Mouse (Mus musculus): ENCODE measurements around the gene Gm20388. TPM values are rescaled to one million over a fixed set of nuclear protein-coding genes. Genes with fewer than 3 reads are reported as not detected.
"Not testable (repeated sequence)": the region's sequence is repeated elsewhere in the genome, so short reads cannot be mapped to it uniquely, and the experiment has no call there.

The Gm20388 gene
- polyA plus RNA-seq, 1 experiment from 2014 or later, result 4.4 TPM

- Histone ChIP-seq H3K4me3 (replicated peaks) (no peak overlapping the region), H3K9ac (replicated peaks) (no peak overlapping the region), H3K27me3 (no peaks in the 10 kb centered on the region; the same call in 1 of the 2 replicates), H3K4me1 (replicated peaks) (peaks cover 12% of the 10 kb centered on the region), H3K27ac (no peak overlapping the region), H3K9me3 (no peaks in the 10 kb centered on the region), H3K36me3 (no peaks in the 10 kb centered on the region), H3K4me2 (replicated peaks) (no peak overlapping the region)
- ATAC-seq, result no peak
- 92% methylated on average over 18 of the region's 18 CpGs for WGBS
Observed at GRCm38 (mm10) chr8:121661631-121662357, 1751.2 kb downstream of the Gm20388 start.

- H3K4me3 ChIP-seq (replicated peaks), result no peak overlapping the region
- H3K9me3 ChIP-seq, result no peaks in the 10 kb centered on the region
- no peaks in the 10 kb centered on the region; the same call in 1 of the 2 replicates for H3K27me3 ChIP-seq
- no peak overlapping the region for H3K9ac ChIP-seq (replicated peaks)
- H3K36me3 ChIP-seq, result no peaks in the 10 kb centered on the region
- 95% methylated on average over 12 of the region's 12 CpGs for WGBS
- no peak overlapping the region for H3K4me2 ChIP-seq (replicated peaks)
- peaks cover 12% of the 10 kb centered on the region for H3K4me1 ChIP-seq (replicated peaks)
- H3K27ac ChIP-seq, result no peak overlapping the region
- ATAC-seq, result no peak
Observed at GRCm38 (mm10) chr8:121663101-121663500, 1752.5 kb downstream of the Gm20388 start.

- ATAC-seq, result peak; percentile 64; the same call in 1 of the 2 replicates
- 5% methylated on average over 16 of the region's 16 CpGs for WGBS
- Histone ChIP-seq H3K9me3 (no peaks in the 10 kb centered on the region), H3K4me3 (replicated peaks) (no peak overlapping the region; the same call in 1 of the 2 replicates), H3K27ac (peak overlapping the region; percentile 74), H3K36me3 (no peaks in the 10 kb centered on the region), H3K4me1 (replicated peaks) (peaks cover 27% of the 10 kb centered on the region), H3K27me3 (no peaks in the 10 kb centered on the region; the same call in 1 of the 2 replicates), H3K4me2 (replicated peaks) (peak overlapping the region; percentile 38), H3K9ac (replicated peaks) (peak overlapping the region; percentile 52)
Observed at GRCm38 (mm10) chr8:121665329-121665728, 1754.7 kb downstream of the Gm20388 start.

- not testable (repeated sequence) for H3K27me3 ChIP-seq; H3K4me3 ChIP-seq (replicated peaks); H3K36me3 ChIP-seq; H3K9me3 ChIP-seq; H3K4me2 ChIP-seq (replicated peaks)
- Histone ChIP-seq H3K9ac (replicated peaks) (peak overlapping the region; percentile 17), H3K4me1 (replicated peaks) (peaks cover 27% of the 10 kb centered on the region), H3K27ac (peak overlapping the region; percentile 51; the same call in 1 of the 2 replicates)
- ATAC-seq, result 0 out of 2 replicates have a peak, but pooled peaks have one; percentile 2
- 73% methylated on average over 9 of the region's 9 CpGs for WGBS
Observed at GRCm38 (mm10) chr8:121667936-121668500, 1757.4 kb downstream of the Gm20388 start.

- peak overlapping the region; percentile 51; the same call in 1 of the 2 replicates for H3K27ac ChIP-seq
- peaks cover 27% of the 10 kb centered on the region for H3K4me1 ChIP-seq (replicated peaks)
- no peak overlapping the region for H3K4me2 ChIP-seq (replicated peaks)
- peak; percentile 35 for ATAC-seq
- no peaks in the 10 kb centered on the region for H3K27me3 ChIP-seq
- peak overlapping the region; percentile 17 for H3K9ac ChIP-seq (replicated peaks)
- 47% methylated on average over 6 of the region's 6 CpGs for WGBS
- no peak overlapping the region for H3K4me3 ChIP-seq (replicated peaks)
- H3K9me3 ChIP-seq, result no peaks in the 10 kb centered on the region
- H3K36me3 ChIP-seq, result no peaks in the 10 kb centered on the region
Observed at GRCm38 (mm10) chr8:121668553-121668952, 1757.9 kb downstream of the Gm20388 start.

GRCm38 (mm10) chr8:121669208-121669607 is 1758.6 kb downstream of the Gm20388 start:
- Histone ChIP-seq H3K27ac (no peak overlapping the region), H3K9ac (replicated peaks) (peak overlapping the region; percentile 17; the same call in 1 of the 2 replicates), H3K4me2 (replicated peaks) (no peak overlapping the region), H3K9me3 (no peaks in the 10 kb centered on the region), H3K4me3 (replicated peaks) (no peak overlapping the region), H3K36me3 (no peaks in the 10 kb centered on the region), H3K27me3 (no peaks in the 10 kb centered on the region), H3K4me1 (replicated peaks) (peaks cover 27% of the 10 kb centered on the region)
- WGBS, result 27% methylated on average over 8 of the region's 8 CpGs
- ATAC-seq, result no peak

- 61% methylated on average over 4 of the region's 4 CpGs for WGBS
- H3K27me3 ChIP-seq, result no peaks in the 10 kb centered on the region
- 0 out of 2 replicates have a peak, but pooled peaks have one; percentile 2 for ATAC-seq
Observed at GRCm38 (mm10) chr8:121673153-121673552, 1762.5 kb downstream of the Gm20388 start.

GRCm38 (mm10) chr8:121673917-121674316 is 1763.3 kb downstream of the Gm20388 start:
- Histone ChIP-seq H3K4me2 (replicated peaks) (no peak overlapping the region), H3K9me3 (no peaks in the 10 kb centered on the region), H3K36me3 (no peaks in the 10 kb centered on the region), H3K9ac (replicated peaks) (no peak overlapping the region), H3K4me1 (replicated peaks) (peaks cover 6% of the 10 kb centered on the region), H3K4me3 (replicated peaks) (no peak overlapping the region), H3K27ac (peak overlapping the region; percentile 12), H3K27me3 (no peaks in the 10 kb centered on the region)
- 75% methylated on average over 5 of the region's 5 CpGs for WGBS
- ATAC-seq, result peak; percentile 84

More at GRCm38 (mm10) chr8:121673153-121673552, 1762.5 kb downstream of the Gm20388 start:
- H3K4me2 ChIP-seq (replicated peaks), result no peak overlapping the region
- H3K4me3 ChIP-seq (replicated peaks), result no peak overlapping the region
- H3K9ac ChIP-seq (replicated peaks), result no peak overlapping the region
- peak overlapping the region; percentile 12; the same call in 1 of the 2 replicates for H3K27ac ChIP-seq
- no peaks in the 10 kb centered on the region for H3K36me3 ChIP-seq
- no peaks in the 10 kb centered on the region for H3K9me3 ChIP-seq
- H3K4me1 ChIP-seq (replicated peaks), result peaks cover 14% of the 10 kb centered on the region

GRCm38 (mm10) chr8:121674524-121674923 is 1763.9 kb downstream of the Gm20388 start:
- Histone ChIP-seq H3K27ac (no peak overlapping the region), H3K9me3 (no peaks in the 10 kb centered on the region), H3K36me3 (no peaks in the 10 kb centered on the region), H3K4me1 (replicated peaks) (peaks cover under 1% of the 10 kb centered on the region; the same call in 1 of the 2 replicates), H3K4me3 (replicated peaks) (no peak overlapping the region), H3K4me2 (replicated peaks) (no peak overlapping the region), H3K27me3 (no peaks in the 10 kb centered on the region), H3K9ac (replicated peaks) (no peak overlapping the region)
- WGBS, result 50% methylated on average over 5 of the region's 5 CpGs
- no peak for ATAC-seq

- ATAC-seq, result no peak
- Histone ChIP-seq H3K36me3 (no peaks in the 10 kb centered on the region), H3K27ac (no peak overlapping the region), H3K4me3 (replicated peaks) (no peak overlapping the region), H3K4me2 (replicated peaks) (no peak overlapping the region), H3K9ac (replicated peaks) (no peak overlapping the region), H3K27me3 (no peaks in the 10 kb centered on the region), H3K9me3 (no peaks in the 10 kb centered on the region), H3K4me1 (replicated peaks) (no peaks in the 10 kb centered on the region)
- WGBS, result 83% methylated on average over 3 of the region's 3 CpGs
Observed at GRCm38 (mm10) chr8:121675161-121675560, 1764.5 kb downstream of the Gm20388 start.

GRCm38 (mm10) chr8:121675701-121676100 is 1765.1 kb downstream of the Gm20388 start:
- Histone ChIP-seq H3K4me3 (replicated peaks) (no peak overlapping the region), H3K27me3 (no peaks in the 10 kb centered on the region), H3K27ac (no peak overlapping the region), H3K36me3 (no peaks in the 10 kb centered on the region), H3K4me2 (replicated peaks) (no peak overlapping the region), H3K9ac (replicated peaks) (no peak overlapping the region), H3K9me3 (no peaks in the 10 kb centered on the region), H3K4me1 (replicated peaks) (no peaks in the 10 kb centered on the region)
- WGBS, result 66% methylated on average over 20 of the region's 20 CpGs
- no peak for ATAC-seq

- H3K9me3 ChIP-seq, result no peaks in the 10 kb centered on the region
- H3K27ac ChIP-seq, result no peak overlapping the region
- no peak overlapping the region for H3K4me3 ChIP-seq (replicated peaks)
- H3K4me2 ChIP-seq (replicated peaks), result no peak overlapping the region
- no peaks in the 10 kb centered on the region for H3K27me3 ChIP-seq
- no peak overlapping the region for H3K9ac ChIP-seq (replicated peaks)
- 63% methylated on average over 5 of the region's 5 CpGs for WGBS
- ATAC-seq, result no peak
- no peaks in the 10 kb centered on the region for H3K4me1 ChIP-seq (replicated peaks)
- no peaks in the 10 kb centered on the region for H3K36me3 ChIP-seq
Observed at GRCm38 (mm10) chr8:121678696-121679095, 1768.1 kb downstream of the Gm20388 start.

Data from midbrain, embryonic 13.5 days (tissue).